Mouse (Mus musculus) midbrain, embryonic 13.5 days (tissue): ENCODE results near the gene Eif5a2. TPM values are rescaled to one million over a fixed set of nuclear protein-coding genes. Genes with fewer than 3 reads are reported as not detected.

Experiments
- ATAC-seq: fragments of 200-750 bp; cut with Nextera tagmentation; 2 replicates; pipeline ENCODE4 v1.8.0; 2017; ENCODE audit warnings: mild to moderate bottlenecking, moderate TSS enrichment, moderate library complexity
- H3K27ac ChIP-seq: fragments of 300-500 bp; sonication (generic); 2 replicates; pipeline ENCODE4 v1.5.1; 2015; ENCODE audit warnings: inconsistent platforms, mild to moderate bottlenecking, moderate library complexity
- H3K27me3 ChIP-seq: fragments of 300-500 bp; sonication (generic); 2 replicates; pipeline ENCODE4 v1.6.1; 2015; ENCODE audit warnings: mild to moderate bottlenecking, inconsistent platforms
- H3K36me3 ChIP-seq: fragments of 300-500 bp; sonication (generic); 2 replicates; pipeline ENCODE4 v1.6.1; 2015; ENCODE audit warnings: mild to moderate bottlenecking, inconsistent platforms
- H3K4me1 ChIP-seq: fragments of 300-500 bp; sonication (generic); replicated peaks from 2 replicates; pipeline ENCODE4 v1.6.1; 2015; ENCODE audit warnings: inconsistent platforms
- H3K4me2 ChIP-seq: fragments of 300-500 bp; sonication (generic); replicated peaks from 2 replicates; pipeline ENCODE4 v1.6.1; 2015; ENCODE audit warnings: moderate library complexity, mild to moderate bottlenecking, inconsistent platforms
- H3K4me3 ChIP-seq: fragments of 300-500 bp; sonication (generic); replicated peaks from 2 replicates; pipeline ENCODE4 v1.5.1; 2015; ENCODE audit warnings: mild to moderate bottlenecking, inconsistent platforms
- H3K9ac ChIP-seq: fragments of 300-500 bp; sonication (generic); replicated peaks from 2 replicates; pipeline ENCODE4 v1.6.1; 2015; ENCODE audit warnings: mild to moderate bottlenecking, inconsistent platforms
- H3K9me3 ChIP-seq: fragments of 300-500 bp; sonication (generic); 2 replicates; pipeline ENCODE4 v1.6.1; 2016; ENCODE audit warnings: mild to moderate bottlenecking, inconsistent platforms
- WGBS: fragments of 180-500 bp; shearing (Covaris S2); methylation state at CpG from one replicate; pipeline ENCODE4 v1.1.7; 2015; 5-methylcytosine and 5-hydroxymethylcytosine counted together
- polyA plus RNA-seq: library from polyadenylated mRNA; unstranded; fragments of >200 nt; fragmentation: Nextera tagmentation; extraction: Ambion mirVana; gene quantifications from 2 replicates; pipeline ENCODE4 v1.2.1, GENCODE M21; 2015

Eif5a2 gene
- polyA plus RNA-seq, 1 experiment from 2014 or later: 8.7 TPM

- WGBS: 13% methylated on average over 4 of the region's 4 CpGs
- no peak overlapping the region for H3K4me2 ChIP-seq
- ATAC-seq: no peak
Measured at GRCm38 (mm10) chr3:28814361-28814760, 33.3 kb downstream of the Eif5a2 start.

GRCm38 (mm10) chr3:28816010-28816540, 35.0 kb downstream of the Eif5a2 start:
- no peak for ATAC-seq
- 83% methylated on average over 4 of the region's 4 CpGs for WGBS

More at GRCm38 (mm10) chr3:28814361-28814760, 33.3 kb downstream of the Eif5a2 start:
- H3K27me3 ChIP-seq: no peaks in the 10 kb centered on the region
- H3K4me3 ChIP-seq: no peak overlapping the region
- H3K9ac ChIP-seq: no peak overlapping the region
- no peaks in the 10 kb centered on the region for H3K4me1 ChIP-seq
- no peak overlapping the region for H3K27ac ChIP-seq
- H3K9me3 ChIP-seq: no peaks in the 10 kb centered on the region
- peaks cover 6% of the 10 kb centered on the region; the same call in 1 of the 2 replicates for H3K36me3 ChIP-seq

GRCm38 (mm10) chr3:28826272-28826671, 45.2 kb downstream of the Eif5a2 start:
- Histone ChIP-seq H3K36me3 (no peaks in the 10 kb centered on the region), H3K27ac (no peak overlapping the region), H3K4me2 (no peak overlapping the region), H3K4me1 (no peaks in the 10 kb centered on the region), H3K9ac (no peak overlapping the region), H3K4me3 (no peak overlapping the region), H3K9me3 (no peaks in the 10 kb centered on the region), H3K27me3 (no peaks in the 10 kb centered on the region)
- WGBS: 87% methylated on average over 1 of the region's 1 CpGs
- no peak for ATAC-seq

More at GRCm38 (mm10) chr3:28816010-28816540, 35.0 kb downstream of the Eif5a2 start:
- H3K4me2 ChIP-seq: no peak overlapping the region
- no peaks in the 10 kb centered on the region for H3K36me3 ChIP-seq
- H3K9ac ChIP-seq: no peak overlapping the region
- no peaks in the 10 kb centered on the region for H3K4me1 ChIP-seq
- no peak overlapping the region for H3K27ac ChIP-seq
- no peaks in the 10 kb centered on the region for H3K9me3 ChIP-seq
- H3K27me3 ChIP-seq: no peaks in the 10 kb centered on the region
- H3K4me3 ChIP-seq: no peak overlapping the region

GRCm38 (mm10) chr3:28827605-28828004, 46.5 kb downstream of the Eif5a2 start:
- H3K9me3 ChIP-seq: no peaks in the 10 kb centered on the region
- H3K36me3 ChIP-seq: no peaks in the 10 kb centered on the region
- WGBS: 83% methylated on average over 2 of the region's 2 CpGs
- no peak for ATAC-seq
- no peaks in the 10 kb centered on the region for H3K27me3 ChIP-seq
- H3K4me1 ChIP-seq: no peaks in the 10 kb centered on the region
- H3K4me3 ChIP-seq: no peak overlapping the region
- no peak overlapping the region for H3K4me2 ChIP-seq
- no peak overlapping the region for H3K27ac ChIP-seq
- no peak overlapping the region for H3K9ac ChIP-seq

- ATAC-seq: no peak
- no peaks in the 10 kb centered on the region for H3K9me3 ChIP-seq
- no peak overlapping the region for H3K4me3 ChIP-seq
- no peak overlapping the region for H3K27ac ChIP-seq
- no peaks in the 10 kb centered on the region for H3K36me3 ChIP-seq
- H3K4me2 ChIP-seq: no peak overlapping the region
- 94% methylated on average over 2 of the region's 2 CpGs for WGBS
- no peaks in the 10 kb centered on the region for H3K27me3 ChIP-seq
- H3K9ac ChIP-seq: no peak overlapping the region
- no peaks in the 10 kb centered on the region for H3K4me1 ChIP-seq
Measured at GRCm38 (mm10) chr3:28829454-28829853, 48.4 kb downstream of the Eif5a2 start.

GRCm38 (mm10) chr3:28836796-28837371, 55.8 kb downstream of the Eif5a2 start:
- H3K27ac ChIP-seq: no peak overlapping the region
- no peaks in the 10 kb centered on the region for H3K36me3 ChIP-seq
- H3K4me1 ChIP-seq: 0 out of 2 replicates have a peak, but pooled peaks cover 2% of the 10 kb centered on the region
- H3K27me3 ChIP-seq: no peaks in the 10 kb centered on the region
- no peak overlapping the region for H3K4me3 ChIP-seq
- no peak overlapping the region for H3K4me2 ChIP-seq
- ATAC-seq: no peak
- no peak overlapping the region for H3K9ac ChIP-seq
- WGBS: 88% methylated on average over 2 of the region's 2 CpGs
- no peaks in the 10 kb centered on the region for H3K9me3 ChIP-seq

GRCm38 (mm10) chr3:28841886-28842649, 61.0 kb downstream of the Eif5a2 start:
- H3K4me3 ChIP-seq: no peak overlapping the region
- H3K9me3 ChIP-seq: no peaks in the 10 kb centered on the region
- 0 out of 2 replicates have a peak, but pooled peaks have one; percentile 30 for ATAC-seq
- H3K27ac ChIP-seq: no peak overlapping the region
- 22% methylated on average over 3 of the region's 3 CpGs for WGBS
- no peak overlapping the region for H3K4me2 ChIP-seq
- no peaks in the 10 kb centered on the region for H3K27me3 ChIP-seq
- H3K36me3 ChIP-seq: no peaks in the 10 kb centered on the region
- no peak overlapping the region for H3K9ac ChIP-seq
- H3K4me1 ChIP-seq: 0 out of 2 replicates have a peak, but pooled peaks cover 7% of the 10 kb centered on the region

GRCm38 (mm10) chr3:28843231-28843630, 62.2 kb downstream of the Eif5a2 start:
- WGBS: 17% methylated on average over 8 of the region's 8 CpGs
- H3K27me3 ChIP-seq: no peaks in the 10 kb centered on the region
- no peak for ATAC-seq
- 0 out of 2 replicates have a peak, but pooled peaks cover 7% of the 10 kb centered on the region for H3K4me1 ChIP-seq
- H3K27ac ChIP-seq: no peak overlapping the region
- H3K9me3 ChIP-seq: no peaks in the 10 kb centered on the region
- no peak overlapping the region for H3K4me3 ChIP-seq
- H3K9ac ChIP-seq: no peak overlapping the region
- H3K4me2 ChIP-seq: no peak overlapping the region
- no peaks in the 10 kb centered on the region for H3K36me3 ChIP-seq

- no peaks in the 10 kb centered on the region for H3K9me3 ChIP-seq
- H3K27me3 ChIP-seq: no peaks in the 10 kb centered on the region
- H3K36me3 ChIP-seq: no peaks in the 10 kb centered on the region
- H3K4me2 ChIP-seq: no peak overlapping the region
- no peak for ATAC-seq
- no peak overlapping the region for H3K4me3 ChIP-seq
- no peak overlapping the region for H3K27ac ChIP-seq
- H3K4me1 ChIP-seq: 0 out of 2 replicates have a peak, but pooled peaks cover 2% of the 10 kb centered on the region
- H3K9ac ChIP-seq: no peak overlapping the region
Measured at GRCm38 (mm10) chr3:28847115-28847514, 66.0 kb downstream of the Eif5a2 start.

Other genes with a start within 250 kb of the Eif5a2 start
- gene Slc2a2, start 83.4 kb upstream of the Eif5a2 start, polyA plus RNA-seq: not detected in 2 replicates
- gene Rpl22l1, start 24.2 kb downstream of the Eif5a2 start, polyA plus RNA-seq: 233 and 254 TPM in 2 replicates
- gene Gm1527, start 111.3 kb downstream of the Eif5a2 start, polyA plus RNA-seq: not detected in 2 replicates